Comparison of ENCODE assay signal across 21 mouse cellular contexts in genomic region chr3:90125710-90126109, GRCm38 (mm10). TPM values are rescaled to one million over a fixed set of nuclear protein-coding genes. Genes with fewer than 3 reads are reported as not detected.
DNase-seq lines count a peak whose midpoint lies in the region; ATAC-seq and TF ChIP-seq lines count a peak whose summit lies in the region.
"Had no signal": no experiment of that assay in that cellular context is flagged by ENCODE, and none has a peak within 500 bp of the region (broad histone marks: within the 10 kb centered on the region; RNA-seq: fewer than 3 reads in every experiment).

No protein-coding gene starts in this region.

- H3K27ac ChIP-seq in liver, adult 2 months (replicated peaks; ENCODE audit: insufficient read depth, low read depth, low read length): no peak overlapping the region
- H3K27ac ChIP-seq: embryonic facial prominence, embryonic 13.5 days; forebrain, embryonic 15.5 days; heart, embryonic 10.5 days; hindbrain, embryonic 12.5 days; limb, embryonic 10.5 days; liver, embryonic 13.5 days; lung, embryonic 15.5 days had no signal

- DNase-seq in liver, adult 2 months (ENCODE audit: extremely low read depth, low read depth, low spot score): peak; percentile 21
- no peak for DNase-seq in liver
- peak; percentile 50 to 53 for DNase-seq in B cell, adult 2 months
- peak; percentile 28 for DNase-seq in induced T-regulatory cell, adult 2 months (ENCODE audit: low read depth)
- no peak for DNase-seq in left cerebral cortex, postnatal 25 days (ENCODE audit: low spot score in 2 of 2)
- DNase-seq in testis, postnatal 14 days (ENCODE audit: low spot score): no peak
- no peak for DNase-seq in embryo, embryonic 10 days (ENCODE audit: low spot score)
- DNase-seq: cerebellum, adult 8-10 months; gastrocnemius, postnatal 36 days; kidney, adult 8-10 months; kidney, postnatal 25 days; liver, embryonic 13.5 days had no signal

- H3K4me1 ChIP-seq in liver, adult 2 months (ENCODE audit: control insufficient read depth, insufficient read depth, low read length): no peaks in the 10 kb centered on the region
- H3K4me1 ChIP-seq: embryonic facial prominence, embryonic 13.5 days; forebrain, embryonic 15.5 days; heart, embryonic 10.5 days; hindbrain, embryonic 12.5 days; limb, embryonic 10.5 days; liver, embryonic 13.5 days; lung, embryonic 15.5 days had no signal

- TF ChIP-seq POLR2A in liver, adult 2 months (IDR thresholded peaks at IDR 0.05; ENCODE audit: extremely low read depth, insufficient read depth, low read length): no peak

- no peak overlapping the region for H3K4me3 ChIP-seq in liver, adult 2 months (ENCODE audit: insufficient read depth, low read depth, low read length)
- H3K4me3 ChIP-seq: embryonic facial prominence, embryonic 13.5 days; forebrain, embryonic 15.5 days; heart, embryonic 10.5 days; hindbrain, embryonic 12.5 days; limb, embryonic 10.5 days; liver, embryonic 13.5 days; lung, embryonic 15.5 days had no signal

- no peaks in the 10 kb centered on the region for H3K27me3 ChIP-seq in liver, adult 2 months (ENCODE audit: control insufficient read depth, insufficient read depth, low read length)
- H3K27me3 ChIP-seq: embryonic facial prominence, embryonic 13.5 days; forebrain, embryonic 15.5 days; hindbrain, embryonic 12.5 days; liver, embryonic 13.5 days; lung, embryonic 15.5 days had no signal

- 74% methylated on average over 5 of the region's 5 CpGs for WGBS in liver, adult 2 months

- TF ChIP-seq CTCF in liver, adult 2 months (IDR thresholded peaks at IDR 0.05; ENCODE audit: low read depth, low read length): no peak

- no peaks in the 10 kb centered on the region for H3K36me3 ChIP-seq in liver, adult 2 months (ENCODE audit: control insufficient read depth, insufficient read depth, low read length)
- H3K36me3 ChIP-seq: embryonic facial prominence, embryonic 13.5 days; forebrain, embryonic 15.5 days; hindbrain, embryonic 12.5 days; limb, embryonic 10.5 days; liver, embryonic 13.5 days; lung, embryonic 15.5 days had no signal

- H3K9ac ChIP-seq in liver, adult 2 months (ENCODE audit: low read depth, low read length): no peak overlapping the region
- H3K9ac ChIP-seq: embryonic facial prominence, embryonic 13.5 days; forebrain, embryonic 15.5 days; hindbrain, embryonic 12.5 days; liver, embryonic 13.5 days; lung, embryonic 15.5 days had no signal

- intact Hi-C loops in left cerebral cortex, postnatal 25 days (cut with DNase I): no loop called here

- no peaks in the 10 kb centered on the region for H3K79me2 ChIP-seq in liver, adult 2 months (ENCODE audit: control insufficient read depth, insufficient read depth, low read length)

- peak; percentile 70 for ATAC-seq in neutrophil, adult 5-6 weeks (ENCODE audit: extremely low read depth, insufficient number of reproducible peaks, low FRiP score, poor library complexity, severe bottlenecking)
- ATAC-seq: forebrain, embryonic 15.5 days; inflammation-experienced regulatory T-cells, adult 6 months had no signal

RNA-seq across cellular contexts. Expression of gene Nup210l, which starts 21.8 kb away (rescaled TPM):
- total RNA-seq in liver, adult 2 months (2014; rRNA removed): 0.07 and 0.09 TPM in 2 replicates
- polyA plus RNA-seq in liver, adult 2 months (2012; rRNA removed): 0.01 and 0.02 TPM in 2 replicates
- 2.2 and 2.7 TPM in 2 replicates for total RNA-seq in neutrophil, adult 5-6 weeks (2017)
- total RNA-seq in left cerebral cortex, postnatal 25 days (2021): under 1 TPM; 0.27 to 0.46 TPM
- total RNA-seq: megakaryocyte-erythroid progenitor cell, adult 5-6 weeks had no signal

RNA-seq across cellular contexts. Expression of gene Tpm3, which starts 53.3 kb away (rescaled TPM):
- 53.4 and 56.2 TPM in 2 replicates for total RNA-seq in liver, adult 2 months (2014; rRNA removed)
- 36.4 and 43.0 TPM in 2 replicates for polyA plus RNA-seq in liver, adult 2 months (2012; rRNA removed)
- 950 and 1,052 TPM in 2 replicates for total RNA-seq in neutrophil, adult 5-6 weeks (2017)
- total RNA-seq in left cerebral cortex, postnatal 25 days (2021): 100 to 1,000 TPM; 190 to 191 TPM

Comparison
In these comparisons a context has a peak if more than half of its experiments do, and no peak if none do; other contexts are left out.
1. DNase-seq: peak in liver, adult 2 months (single experiment), B cell, adult 2 months (2 of 2) and induced T-regulatory cell, adult 2 months (single experiment); none in liver (single experiment), left cerebral cortex, postnatal 25 days (0 of 2), testis, postnatal 14 days (single experiment) and embryo, embryonic 10 days (single experiment).